Mouse (Mus musculus): ENCODE data around the gene Eif6.

DNA sequence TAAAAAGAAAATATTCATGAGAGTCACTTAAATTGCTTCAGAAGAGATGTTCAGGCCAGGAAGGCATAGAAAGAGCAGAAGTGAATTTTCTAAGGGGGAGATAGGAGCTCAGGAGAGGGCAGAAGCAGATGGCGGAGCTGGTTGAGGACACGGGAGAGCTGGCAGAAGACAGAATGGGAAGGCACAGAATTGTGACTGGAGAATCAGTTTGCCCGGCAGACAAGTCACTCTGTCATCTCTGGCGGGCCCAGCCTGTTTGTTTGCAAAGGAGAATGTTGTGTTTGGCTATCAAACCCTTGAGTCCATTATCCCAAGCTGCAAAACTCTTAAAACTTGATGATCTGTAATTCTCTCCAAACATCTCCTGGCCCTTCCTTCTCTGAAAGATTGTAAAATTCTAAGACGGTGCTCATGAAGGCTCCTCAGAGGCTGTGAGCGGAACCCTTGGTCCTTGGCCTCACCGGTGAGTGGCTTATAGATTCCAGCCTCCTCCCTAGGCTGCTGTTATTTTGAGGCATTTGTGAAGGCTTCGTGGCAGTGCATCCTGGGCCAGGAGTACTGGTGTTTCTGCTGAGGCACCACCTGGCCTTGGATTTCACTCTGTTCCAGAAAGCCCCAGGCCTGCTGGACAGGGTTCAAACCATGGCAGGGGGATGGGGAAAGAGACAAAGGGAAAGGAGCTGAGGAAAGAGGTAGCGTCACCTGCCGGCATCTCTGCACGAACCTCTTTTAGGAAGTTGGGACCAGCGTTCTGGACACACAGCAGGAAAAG is 31.9 kb downstream of the Eif6 start:
- TF ChIP-seq GATA1 (IDR thresholded peaks at IDR 0.05; ENCODE audit: borderline replicate concordance, low read length) (no peak), FLI1 (IDR thresholded peaks at IDR 0.05; ENCODE audit: low read length) (no peak)

Measured in megakaryocyte, embryonic 14.5 days (primary cell).